Mouse (Mus musculus) c-Kit-positive CD71-positive TER-119-positive erythroid progenitor cells, embryonic 14.5 days (primary cell): ENCODE results near the gene Ptbp3.

Source experiments
- DNase-seq: peaks from one replicate; pipeline ENCODE4 v3.0.0-alpha.2; 2013; ENCODE audit warnings: low spot score

Ptbp3 gene

GRCm38 (mm10) chr4:59435951-59436350 lies 113.2 kb downstream of the Ptbp3 start:
- DNase-seq = no peak

GRCm38 (mm10) chr4:59434039-59434438 lies 115.1 kb downstream of the Ptbp3 start:
- no peak for DNase-seq

- no peak for DNase-seq
Measured at GRCm38 (mm10) chr4:59429128-59429527, 120.0 kb downstream of the Ptbp3 start.

- DNase-seq = no peak
Measured at GRCm38 (mm10) chr4:59426429-59426828, 122.7 kb downstream of the Ptbp3 start.

- no peak for DNase-seq
Measured at GRCm38 (mm10) chr4:59422808-59423207, 126.4 kb downstream of the Ptbp3 start.

- no peak for DNase-seq
Measured at GRCm38 (mm10) chr4:59422025-59422783, 127.0 kb downstream of the Ptbp3 start.
